Mouse (Mus musculus) lung, adult 2 months (tissue): ENCODE results near the gene Nav2.

Experiments used
- CTCF ChIP-seq: fragments of 200-500 bp; IDR thresholded peaks from 2 replicates; pipeline ENCODE4 v1.5.1; 2011; ENCODE audit warnings: mild to moderate bottlenecking, low read length, control low read depth; ENCODE audit not compliant: insufficient read depth
- POLR2A ChIP-seq: fragments of 200-500 bp; IDR thresholded peaks from 2 replicates; pipeline ENCODE4 v1.6.1; 2011; ENCODE audit warnings: low read depth, mild to moderate bottlenecking, control low read depth, low read length, borderline replicate concordance; ENCODE audit errors: extremely low read depth

GRCm38 (mm10) chr7:49181010-49181409 is 272.5 kb downstream of the Nav2 start:
- TF ChIP-seq CTCF (no peak), POLR2A (no peak)
